Mouse (Mus musculus) CD4-positive naive resting alpha-beta T cell, adult 57 days (primary cell): ENCODE results near the gene Ndufa4. TPM values are rescaled to one million over a fixed set of nuclear protein-coding genes. Genes with fewer than 3 reads are reported as not detected.

ENCODE experiments used
- total RNA-seq: library from RNA; stranded (reverse); gene quantifications from one replicate; pipeline ENCODE4 v1.2.4, GENCODE M21; 2023

The Ndufa4 gene
- total RNA-seq: 148 TPM

GRCm38 (mm10) chr6:11907269-11908032, at the start of gene Ndufa4, which contains the start of gene Phf14:
TSS of gene Ndufa4 (minus strand) at chr6:11907497.
TSS of gene Phf14 (plus strand) at chr6:11907809.

Other genes starting within 250 kb of the Ndufa4 start
- gene Phf14, start 312 bp upstream of the Ndufa4 start, total RNA-seq: 69.8 TPM